Mouse (Mus musculus) hematopoietic multipotent progenitor cell, adult 10-12 weeks (in vitro differentiated cells): ENCODE results near the gene Zfp651. TPM values are rescaled to one million over a fixed set of nuclear protein-coding genes. Genes with fewer than 3 reads are reported as not detected.

Source experiments
- polyA plus RNA-seq: library from polyadenylated mRNA; stranded (reverse); fragments of >175 nt; gene quantifications from 2 replicates; pipeline ENCODE4 v1.2.3, GENCODE M21; 2012; ENCODE audit warnings: low replicate concordance

Zfp651 gene
- polyA plus RNA-seq: 0.47 and 2.0 TPM in 2 replicates

GRCm38 (mm10) chr9:121759091-121760081 lies at the start of gene Zfp651:
TSS of gene Zfp651 (plus strand) at chr9:121759330.

DNA sequence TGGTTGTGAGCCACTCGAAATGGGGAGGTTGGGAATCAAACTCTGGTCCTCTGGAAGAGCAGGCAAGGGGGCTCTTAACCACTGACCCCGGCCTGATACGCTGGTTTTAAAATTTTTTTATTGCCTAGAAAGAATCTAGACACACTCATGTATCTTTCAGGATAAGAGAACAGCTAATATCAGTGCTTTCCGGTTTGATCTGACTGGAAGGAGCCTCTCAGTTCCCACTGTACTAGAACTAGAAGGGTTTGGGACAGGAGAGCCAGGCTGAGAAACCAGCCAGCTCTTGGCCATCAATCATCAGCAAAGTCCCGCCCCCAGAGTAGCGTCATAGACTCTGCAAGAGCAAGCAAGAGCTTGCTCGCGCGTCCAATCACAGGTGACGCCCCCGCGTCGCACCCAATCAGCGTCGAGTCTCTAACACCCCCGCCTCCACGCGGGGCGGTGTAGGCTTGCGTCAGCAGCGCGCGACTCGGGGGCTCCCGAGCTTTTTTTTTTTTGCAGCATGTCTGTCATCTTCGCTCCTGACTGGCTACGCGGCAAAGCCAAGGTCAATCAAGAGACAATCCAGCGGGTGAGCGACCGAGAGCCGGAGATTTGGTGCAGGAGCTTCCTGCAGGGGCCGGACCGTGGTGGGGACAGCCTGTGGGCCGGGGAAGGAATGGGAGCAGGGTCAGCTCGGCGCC lies 49.1 kb upstream of the Zfp651 start, which contains the start of gene Ss18l2:
Gene Ss18l2, plus strand, starts transcription at position 432 of the 686 bp plus-strand sequence.

GRCm38 (mm10) chr9:121718792-121719318 lies 40.3 kb upstream of the Zfp651 start, which contains the start of gene Nktr:
TSS of gene Nktr (plus strand) at chr9:121719169.

GRCm38 (mm10) chr9:121777484-121778065 lies 18.4 kb downstream of the Zfp651 start, which contains the start of gene Klhl40:
TSS of gene Klhl40 (plus strand) at chr9:121777607.

GRCm38 (mm10) chr9:121791757-121792521 lies 32.8 kb downstream of the Zfp651 start, which contains the start of gene Hhatl:
TSS of gene Hhatl (minus strand) at chr9:121792507.

Other genes with a start within 250 kb of the Zfp651 start
- gene Lyzl4, start 117.2 kb upstream of the Zfp651 start, polyA plus RNA-seq: not detected in 2 replicates
- 16.1 and 29.3 TPM in 2 replicates for gene Vipr1, start 116.6 kb upstream of the Zfp651 start, polyA plus RNA-seq
- gene Sec22c, start 53.8 kb upstream of the Zfp651 start, polyA plus RNA-seq: 11.5 and 19.4 TPM in 2 replicates
- 8.2 and 9.0 TPM in 2 replicates for gene Ss18l2, start 49.0 kb upstream of the Zfp651 start, polyA plus RNA-seq
- 46.0 and 57.6 TPM in 2 replicates for gene Nktr, start 40.2 kb upstream of the Zfp651 start, polyA plus RNA-seq
- not detected in 2 replicates for gene Klhl40, start 18.3 kb downstream of the Zfp651 start, polyA plus RNA-seq
- not detected in 2 replicates for gene Hhatl, start 33.2 kb downstream of the Zfp651 start, polyA plus RNA-seq
- not detected in 2 replicates for gene Ccdc13, start 80.1 kb downstream of the Zfp651 start, polyA plus RNA-seq
- gene Higd1a, start 99.0 kb downstream of the Zfp651 start, polyA plus RNA-seq: 10.0 and 11.7 TPM in 2 replicates
- 2.3 and 3.8 TPM in 2 replicates for gene Ackr2, start 139.0 kb downstream of the Zfp651 start, polyA plus RNA-seq
- gene Cyp8b1, start 157.0 kb downstream of the Zfp651 start, polyA plus RNA-seq: not detected in 2 replicates
- 0.23 and 0.31 TPM in 2 replicates for gene Fam198a, start 191.7 kb downstream of the Zfp651 start, polyA plus RNA-seq
- 0.30 and 1.0 TPM in 2 replicates for gene Pomgnt2, start 237.8 kb downstream of the Zfp651 start, polyA plus RNA-seq